Mouse (Mus musculus) hindbrain, embryonic 11.5 days (tissue): Measurements from ENCODE around the gene Cp. TPM values are rescaled to one million over a fixed set of nuclear protein-coding genes. Genes with fewer than 3 reads are reported as not detected.
"Not testable (repeated sequence)": the region's sequence is repeated elsewhere in the genome, so short reads cannot be mapped to it uniquely, and the experiment has no call there.

Experiments used
- ATAC-seq: fragments of 200-750 bp; cut with Nextera tagmentation; 2 replicates; pipeline ENCODE4 v1.8.0; 2017; ENCODE audit warnings: mild to moderate bottlenecking, moderate TSS enrichment, moderate library complexity; ENCODE audit not compliant: low FRiP score
- DNase-seq: peaks from one replicate; pipeline ENCODE4 v3.0.0-alpha.2; 2015; ENCODE audit warnings: low spot score
- H3K27ac ChIP-seq: fragments of 300-500 bp; sonication (generic); 2 replicates; pipeline ENCODE4 v1.5.1; 2014; ENCODE audit warnings: mild to moderate bottlenecking, low read depth, low read length
- H3K27me3 ChIP-seq: fragments of 300-500 bp; sonication (generic); 2 replicates; pipeline ENCODE4 v1.6.1; 2014; ENCODE audit warnings: mild to moderate bottlenecking, low read length, moderate library complexity, mixed read lengths; ENCODE audit not compliant: control insufficient read depth, insufficient read depth
- H3K36me3 ChIP-seq: fragments of 300-500 bp; sonication (generic); 2 replicates; pipeline ENCODE4 v1.6.1; 2014; ENCODE audit warnings: mild to moderate bottlenecking, low read length, moderate library complexity, mixed read lengths; ENCODE audit not compliant: control insufficient read depth, insufficient read depth
- H3K4me1 ChIP-seq: fragments of 300-500 bp; sonication (generic); replicated peaks from 2 replicates; pipeline ENCODE4 v1.6.1; 2014; ENCODE audit warnings: low read length, mixed read lengths; ENCODE audit not compliant: control insufficient read depth, insufficient read depth
- H3K4me2 ChIP-seq: fragments of 300-500 bp; sonication (generic); replicated peaks from 2 replicates; pipeline ENCODE4 v1.6.1; 2014; ENCODE audit warnings: mild to moderate bottlenecking, low read depth, low read length
- H3K4me3 ChIP-seq: fragments of 300-500 bp; sonication (generic); 2 replicates; pipeline ENCODE4 v1.5.1; 2014; ENCODE audit warnings: low read depth, low read length
- H3K9ac ChIP-seq: fragments of 300-500 bp; sonication (generic); 2 replicates; pipeline ENCODE4 v1.6.1; 2014; ENCODE audit warnings: low read depth, low read length
- H3K9me3 ChIP-seq: fragments of 300-500 bp; sonication (generic); 2 replicates; pipeline ENCODE4 v1.6.1; 2016; ENCODE audit warnings: low read length; ENCODE audit not compliant: control insufficient read depth
- WGBS: fragments of 180-500 bp; shearing (Covaris S2); extraction: QIAGEN DNeasy Blood & Tissue Kit; methylation state at CpG from one replicate; pipeline ENCODE4 v1.1.7; 2014; 5-methylcytosine and 5-hydroxymethylcytosine counted together
- polyA plus RNA-seq: library from polyadenylated mRNA; unstranded; fragments of >200 nt; fragmentation: Nextera tagmentation; extraction: Ambion mirVana; gene quantifications from 2 replicates; pipeline ENCODE4 v1.2.1, GENCODE M21; 2014

The Cp gene
- 6.0 and 7.8 TPM in 2 replicates for polyA plus RNA-seq

DNA sequence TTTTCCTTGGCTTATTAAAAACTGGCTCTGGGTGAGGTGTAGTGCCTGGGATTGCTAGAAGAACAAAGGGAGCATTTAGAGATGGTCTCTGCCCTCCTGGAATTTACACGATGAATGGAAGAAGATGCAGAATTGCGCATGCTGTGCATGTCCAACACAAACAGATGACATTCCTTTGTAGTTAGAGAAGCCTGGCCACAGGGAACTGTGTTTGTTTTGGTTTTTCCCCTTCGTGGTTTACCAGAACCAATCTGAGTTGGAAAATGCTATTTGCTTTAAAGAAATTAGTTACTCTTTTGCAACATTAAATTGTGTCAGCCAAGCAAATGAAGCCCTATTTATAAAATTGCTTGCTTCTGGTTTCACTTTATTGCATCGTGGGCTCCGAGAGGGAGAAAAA, at the start of gene Cp:
Cp (plus strand) TSS at position 170 of the 400 bp plus-strand sequence.
- no peaks in the 10 kb centered on the region for H3K36me3 ChIP-seq
- ATAC-seq, result peak; percentile 69; the same call in 1 of the 2 replicates
- no peaks in the 10 kb centered on the region for H3K4me1 ChIP-seq
- H3K4me3 ChIP-seq, result no peak within 1 kb of the TSS
- peak; percentile 49 for DNase-seq
- no peak within 1 kb of the TSS for H3K4me2 ChIP-seq
- 21% methylated on average over 5 of the region's 5 CpGs for WGBS
- H3K9me3 ChIP-seq, result no peaks in the 10 kb centered on the region
- no peaks in the 10 kb centered on the region for H3K27me3 ChIP-seq
- no peak within 1 kb of the TSS for H3K9ac ChIP-seq
- H3K27ac ChIP-seq, result no peak within 1 kb of the TSS

DNA sequence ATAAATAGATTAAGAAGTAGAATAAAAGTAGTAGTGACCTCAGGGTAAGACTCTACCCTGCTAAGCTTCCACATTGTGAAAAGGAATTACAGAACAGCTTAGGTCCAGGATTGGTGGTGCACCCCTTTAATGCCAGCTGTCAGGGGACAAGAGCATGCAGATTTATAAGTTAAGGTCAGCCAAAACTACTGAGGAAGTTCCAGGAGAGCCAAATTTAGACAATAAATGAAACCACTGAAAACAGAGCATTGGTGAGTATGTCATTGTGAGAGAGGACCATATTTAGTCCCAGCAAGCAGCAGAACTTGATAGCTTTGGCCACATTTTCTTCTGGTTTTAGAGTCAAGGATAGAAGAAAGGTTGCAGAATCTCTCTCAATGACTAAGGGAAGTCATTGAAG, 8.3 kb upstream of the Cp start:
- ATAC-seq, result no peak
- no peaks in the 10 kb centered on the region for H3K4me1 ChIP-seq
- no peaks in the 10 kb centered on the region for H3K36me3 ChIP-seq
- no peak for DNase-seq
- H3K4me2 ChIP-seq, result no peak overlapping the region
- H3K9ac ChIP-seq, result no peak overlapping the region
- H3K27me3 ChIP-seq, result no peaks in the 10 kb centered on the region
- no peak overlapping the region for H3K4me3 ChIP-seq
- H3K9me3 ChIP-seq, result no peaks in the 10 kb centered on the region
- no peak overlapping the region for H3K27ac ChIP-seq

DNA sequence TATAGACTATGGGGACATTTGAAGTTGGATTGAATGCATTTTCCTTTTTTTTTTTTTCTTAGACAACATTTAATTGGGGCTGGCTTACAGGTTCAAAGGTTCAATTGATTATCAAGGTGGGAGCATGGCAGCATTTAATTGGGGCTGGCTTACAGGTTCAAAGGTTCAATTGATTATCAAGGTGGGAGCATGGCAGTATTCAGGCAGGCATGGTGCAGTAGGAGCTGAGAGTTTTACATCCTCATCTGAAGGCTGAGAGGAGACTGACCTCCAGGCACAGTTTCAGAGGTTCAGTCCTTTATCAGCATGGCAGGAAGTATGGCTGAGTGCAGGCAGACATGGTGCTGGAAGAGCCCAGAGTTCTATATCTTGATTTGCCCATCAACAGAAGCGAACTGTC, 7.5 kb upstream of the Cp start:
- H3K4me3 ChIP-seq, result not testable (repeated sequence)

DNA sequence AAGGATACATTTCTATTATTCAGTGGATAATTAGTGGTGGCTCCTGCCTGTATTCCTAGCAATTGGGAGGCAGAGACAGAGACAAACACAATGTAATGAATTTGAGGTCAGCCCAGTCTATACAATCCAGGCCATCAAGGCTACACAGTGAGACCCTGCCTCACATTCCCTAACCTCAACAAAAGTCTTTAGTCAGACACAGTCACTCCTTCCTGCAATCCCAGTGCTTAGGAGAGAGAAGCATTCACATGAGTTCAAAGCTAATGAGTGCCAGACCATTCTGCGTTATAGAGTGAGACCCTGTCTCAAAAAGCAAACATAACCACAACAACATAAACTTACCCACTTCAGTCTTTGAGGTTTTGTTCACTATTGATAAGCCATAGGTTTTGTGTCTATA, 3.4 kb upstream of the Cp start:
- ATAC-seq (no peak), DNase-seq (peak; percentile 2)
- Histone ChIP-seq H3K9me3 (no peaks in the 10 kb centered on the region), H3K4me1 (no peaks in the 10 kb centered on the region), H3K36me3 (no peaks in the 10 kb centered on the region), H3K4me2 (no peak overlapping the region), H3K27ac (no peak overlapping the region), H3K4me3 (no peak overlapping the region), H3K9ac (no peak overlapping the region), H3K27me3 (no peaks in the 10 kb centered on the region)
- WGBS, result 9% methylated on average over 1 of the region's 1 CpGs

More for the DNA sequence above, 7.5 kb upstream of the Cp start:
- not testable (repeated sequence) for DNase-seq, H3K4me2 ChIP-seq, H3K9me3 ChIP-seq, H3K4me1 ChIP-seq, H3K27ac ChIP-seq, H3K27me3 ChIP-seq, H3K9ac ChIP-seq, ATAC-seq, H3K36me3 ChIP-seq
- WGBS, result 88% methylated on average over 1 of the region's 1 CpGs

DNA sequence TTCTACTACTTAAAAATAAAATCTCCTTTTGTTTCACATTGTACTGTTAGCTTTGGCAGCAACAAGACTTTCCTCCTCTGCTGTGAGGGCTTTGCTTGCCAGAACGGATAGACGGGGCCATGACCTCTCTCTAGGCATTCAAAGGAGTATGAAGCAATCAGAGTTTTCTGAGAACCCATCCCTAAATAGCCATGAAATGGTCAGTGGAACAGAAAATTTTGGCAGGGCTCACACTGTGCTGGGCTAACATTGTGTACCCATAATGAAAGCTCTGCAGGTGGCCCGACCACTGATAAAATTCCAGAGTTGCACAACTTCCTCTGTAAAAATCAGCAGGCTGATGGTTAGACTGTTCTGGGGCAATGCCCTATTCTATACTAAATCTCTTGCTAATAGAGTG, 3.0 kb upstream of the Cp start:
- 11% methylated on average over 3 of the region's 3 CpGs for WGBS
- Histone ChIP-seq H3K27me3 (no peaks in the 10 kb centered on the region), H3K4me3 (no peak overlapping the region), H3K4me2 (no peak overlapping the region), H3K27ac (no peak overlapping the region), H3K36me3 (no peaks in the 10 kb centered on the region), H3K9me3 (no peaks in the 10 kb centered on the region), H3K4me1 (no peaks in the 10 kb centered on the region), H3K9ac (no peak overlapping the region)
- DNase-seq (peak; percentile 13), ATAC-seq (peak; percentile 49; the same call in 1 of the 2 replicates)

DNA sequence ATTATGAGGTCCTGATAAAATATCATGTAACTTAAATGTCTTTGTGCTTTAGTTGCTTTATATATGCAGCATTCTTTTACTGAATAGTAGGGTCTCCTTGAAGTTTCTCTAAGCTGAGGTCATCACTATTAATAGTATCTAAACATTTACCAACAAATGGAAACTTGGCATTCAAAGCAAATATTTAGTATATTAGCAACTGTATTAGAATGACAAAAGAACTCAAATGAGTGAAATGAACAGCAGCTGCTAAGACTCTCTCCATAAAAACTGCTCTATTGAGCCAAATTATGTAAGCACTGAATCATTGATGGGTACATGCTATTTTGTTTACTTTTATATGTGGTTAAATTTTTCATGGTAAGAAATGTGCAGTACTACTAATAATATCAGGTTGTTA, 1.2 kb downstream of the Cp start:
- no peak for ATAC-seq

DNA sequence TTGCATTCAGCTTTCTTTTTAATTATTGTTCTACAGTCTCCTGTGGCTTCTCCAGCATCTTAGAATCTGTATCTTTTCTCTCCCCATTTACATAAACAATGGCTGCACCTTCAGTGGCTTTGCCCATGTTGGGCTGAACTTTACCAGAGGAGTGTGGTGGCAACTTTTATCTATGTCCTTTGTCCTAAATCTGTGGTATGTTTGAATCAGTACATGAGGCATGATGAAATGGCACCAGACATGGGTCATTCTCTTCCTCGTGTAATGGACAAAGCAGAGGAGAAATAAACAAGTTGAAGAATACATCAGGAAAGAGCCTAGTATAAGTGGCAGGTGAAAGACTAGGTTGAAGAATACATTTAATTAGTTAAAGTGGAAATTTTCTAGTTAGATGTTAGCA, 2.1 kb downstream of the Cp start:
- no peaks in the 10 kb centered on the region for H3K4me1 ChIP-seq
- no peak overlapping the region for H3K4me2 ChIP-seq
- 67% methylated on average over 1 of the region's 1 CpGs for WGBS
- H3K9me3 ChIP-seq, result no peaks in the 10 kb centered on the region
- no peak overlapping the region for H3K9ac ChIP-seq
- no peak overlapping the region for H3K27ac ChIP-seq
- ATAC-seq, result no peak
- DNase-seq, result no peak
- no peaks in the 10 kb centered on the region for H3K27me3 ChIP-seq
- no peaks in the 10 kb centered on the region for H3K36me3 ChIP-seq
- no peak overlapping the region for H3K4me3 ChIP-seq

More for the DNA sequence above, 1.2 kb downstream of the Cp start:
- H3K4me1 ChIP-seq, result no peaks in the 10 kb centered on the region
- no peak overlapping the region for H3K4me3 ChIP-seq
- H3K9ac ChIP-seq, result no peak overlapping the region
- no peak for DNase-seq
- H3K9me3 ChIP-seq, result no peaks in the 10 kb centered on the region
- no peak overlapping the region for H3K27ac ChIP-seq
- H3K27me3 ChIP-seq, result no peaks in the 10 kb centered on the region
- H3K36me3 ChIP-seq, result no peaks in the 10 kb centered on the region
- no peak overlapping the region for H3K4me2 ChIP-seq

DNA sequence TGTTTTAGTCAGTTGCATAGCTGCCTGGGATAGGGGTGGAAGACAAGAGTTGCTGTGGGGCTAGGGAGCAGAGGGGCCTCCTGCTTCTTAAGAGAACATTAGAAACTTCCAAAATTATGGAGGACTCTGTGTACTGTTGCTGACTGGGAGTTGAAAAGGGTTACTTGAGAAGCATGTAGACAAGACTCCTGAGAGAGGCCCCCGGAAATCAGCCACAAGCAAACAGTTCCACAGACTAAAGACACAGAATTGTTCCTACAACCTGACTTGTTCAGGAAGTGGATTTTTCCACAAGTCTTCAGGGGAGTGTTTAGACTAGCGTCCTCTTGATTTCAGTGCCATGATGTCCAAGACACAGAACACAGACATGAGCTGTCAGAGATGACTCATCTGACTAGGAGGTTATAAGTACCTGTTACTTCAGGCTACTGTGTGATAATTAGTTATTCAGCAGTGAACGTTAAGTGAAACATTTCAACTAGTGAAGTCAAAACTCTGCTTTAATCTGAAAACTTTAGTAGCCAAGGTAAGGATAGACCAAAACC, 3.8 kb downstream of the Cp start:
- no peak overlapping the region for H3K27ac ChIP-seq
- no peak overlapping the region for H3K4me2 ChIP-seq
- H3K4me3 ChIP-seq, result no peak overlapping the region
- no peak overlapping the region for H3K9ac ChIP-seq
- WGBS, result 77% methylated on average over 3 of the region's 3 CpGs
- ATAC-seq, result no peak
- H3K9me3 ChIP-seq, result no peaks in the 10 kb centered on the region
- no peak for DNase-seq
- H3K4me1 ChIP-seq, result no peaks in the 10 kb centered on the region
- H3K27me3 ChIP-seq, result no peaks in the 10 kb centered on the region
- H3K36me3 ChIP-seq, result no peaks in the 10 kb centered on the region

DNA sequence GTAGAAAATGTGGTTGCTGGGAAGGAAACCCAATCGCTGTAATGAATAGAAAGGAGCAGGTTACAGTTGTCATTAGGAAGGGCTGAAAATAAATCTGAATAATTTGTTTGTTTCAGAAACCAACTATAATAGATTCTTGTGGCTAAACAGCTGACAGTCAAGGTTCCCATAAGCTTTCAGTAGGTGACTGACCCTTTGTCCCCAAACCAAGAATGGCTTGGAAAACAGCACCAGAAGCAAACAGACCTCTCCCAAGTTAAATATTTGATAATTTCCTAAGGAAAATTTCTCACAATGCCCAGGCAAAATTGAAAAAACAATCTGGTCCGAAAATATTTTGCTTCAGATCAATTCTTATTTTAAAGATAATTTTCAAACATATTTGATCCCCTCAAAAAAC, 4.5 kb downstream of the Cp start:
- Histone ChIP-seq H3K4me1 (no peaks in the 10 kb centered on the region), H3K4me3 (no peak overlapping the region), H3K27ac (no peak overlapping the region), H3K4me2 (no peak overlapping the region), H3K27me3 (no peaks in the 10 kb centered on the region), H3K9me3 (no peaks in the 10 kb centered on the region), H3K36me3 (no peaks in the 10 kb centered on the region), H3K9ac (no peak overlapping the region)
- DNase-seq (no peak), ATAC-seq (no peak)
- 85% methylated on average over 2 of the region's 2 CpGs for WGBS
